Mouse (Mus musculus): ENCODE measurements at regions not wholly inside any gene's neighbourhood (a gene's known extent, or its start where the extent isn't known, plus 50 kb on each side); places are given as distances from the start of the nearest gene placed in this dataset.
A peak's percentile ranks its signal among the peaks of the same experiment; 100 is the strongest.
"Not testable (repeated sequence)": the region's sequence is repeated elsewhere in the genome, so short reads cannot be mapped to it uniquely, and the experiment has no call there.

DNA sequence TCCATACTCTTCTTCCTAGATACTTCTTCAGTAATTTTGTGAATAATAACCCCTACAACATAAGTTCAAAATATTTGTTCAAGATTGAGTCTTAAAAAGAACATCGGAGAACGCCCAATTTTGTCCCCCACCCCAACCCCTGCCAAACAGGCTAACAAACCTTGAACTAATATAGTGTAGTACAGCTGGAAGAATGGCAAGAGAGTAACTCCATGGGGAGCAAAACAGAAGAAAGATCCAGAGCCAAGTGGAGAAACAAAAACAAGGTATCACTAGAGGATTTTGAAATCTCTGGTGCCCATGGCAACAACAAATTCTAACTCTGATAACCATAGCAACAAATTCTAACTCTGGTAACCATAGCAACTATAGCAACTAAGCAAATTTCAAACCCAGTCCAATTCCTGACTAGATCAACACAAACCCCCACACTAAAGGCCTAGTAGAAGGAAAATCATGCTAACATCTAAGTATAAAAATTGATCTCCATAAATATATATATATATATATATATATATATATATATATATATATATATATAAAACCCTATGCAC, 74.2 kb upstream of the Magee2 start:
- DNase-seq (ENCODE audit: low spot score in 2 of 2), result peak in 1 of 2 experiments; percentile 17

DNA sequence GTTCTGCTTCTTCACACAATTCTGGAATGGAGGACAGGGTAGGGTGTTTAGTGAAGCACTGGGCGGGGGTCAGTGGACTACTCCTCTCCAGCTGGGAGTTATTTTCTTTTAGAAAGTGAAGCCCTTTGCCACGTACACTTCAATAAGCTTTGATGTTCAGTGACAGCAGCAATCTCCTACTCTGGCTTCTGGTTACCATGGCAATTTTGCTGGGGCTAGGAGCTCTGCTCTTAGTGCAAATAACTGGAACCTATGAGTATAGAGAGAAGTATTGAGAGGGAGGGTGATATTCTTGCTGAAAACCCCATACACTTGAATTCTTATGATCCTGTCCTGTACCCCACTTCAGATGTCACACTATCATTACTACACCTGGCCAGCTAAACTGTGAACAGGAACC, 94.5 kb upstream of the Magee2 start:
- DNase-seq (ENCODE audit: low spot score in 2 of 2), result no peak

DNA sequence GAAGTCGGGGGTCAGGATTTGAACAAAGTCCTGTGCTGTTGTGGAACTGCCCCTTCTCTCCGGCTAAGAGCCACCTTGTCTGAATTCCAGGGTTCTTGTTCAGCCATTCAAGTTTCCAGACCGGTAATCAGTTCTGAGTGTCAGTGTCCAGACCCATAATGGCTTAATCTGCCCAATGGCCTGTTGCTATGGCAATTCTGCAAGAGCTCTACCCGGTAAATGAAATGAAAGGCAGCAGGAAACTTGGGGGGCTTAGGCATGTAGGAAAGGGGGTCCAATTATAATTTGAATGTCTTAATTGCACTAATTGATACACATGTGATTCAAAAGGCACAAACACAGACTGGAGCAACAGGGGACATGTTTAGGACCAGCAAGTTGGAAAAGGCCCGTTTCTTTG, 95.7 kb upstream of the Magee2 start:
- DNase-seq (ENCODE audit: low spot score in 2 of 2), result not testable (repeated sequence)

DNA sequence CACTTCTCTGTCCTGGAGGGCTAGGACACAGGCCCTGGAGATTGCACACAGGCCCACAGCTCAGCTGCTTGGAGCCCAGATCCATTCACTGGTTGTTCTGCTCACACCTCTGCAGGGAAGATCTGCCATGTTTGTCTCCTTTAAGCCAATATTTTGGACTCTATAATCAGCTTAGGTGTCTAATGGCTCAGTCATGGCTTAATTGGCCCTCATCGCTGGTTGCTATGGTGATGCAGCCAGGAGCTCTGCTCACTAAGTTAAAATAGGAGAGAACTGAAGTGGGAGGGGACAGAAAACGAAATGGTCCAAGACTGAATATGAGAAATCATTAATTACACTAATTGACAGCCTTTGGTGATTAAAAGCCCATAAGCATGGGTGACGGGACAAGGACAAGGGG, 96.3 kb upstream of the Magee2 start:
- DNase-seq (ENCODE audit: low spot score in 2 of 2), result not testable (repeated sequence)

DNA sequence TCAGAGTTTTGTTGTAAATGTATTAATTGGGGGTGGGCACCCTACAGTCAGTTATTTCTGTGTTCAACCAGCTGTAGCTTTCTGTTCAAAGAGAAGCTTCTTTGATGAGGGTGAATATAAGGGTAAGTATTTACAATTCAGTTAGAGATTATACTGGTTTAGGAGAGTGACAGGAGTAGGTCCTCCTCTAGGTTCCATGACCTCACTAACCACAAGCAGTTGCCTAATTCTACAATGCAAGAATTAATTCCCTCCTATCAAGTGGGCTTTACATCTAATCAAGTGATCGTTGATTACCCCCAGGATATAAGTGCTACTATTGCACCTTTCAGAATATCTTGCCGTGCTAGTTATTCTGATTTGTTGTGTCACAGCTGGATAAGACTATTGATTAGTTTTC, 101.1 kb upstream of the Pbdc1 start:
- DNase-seq (ENCODE audit: low spot score in 2 of 2), result no peak

GRCm38 (mm10) chrX:105003260-105003659, 76.3 kb upstream of the Pbdc1 start:
- peak in 1 of 2 experiments; percentile 2 for DNase-seq (ENCODE audit: low spot score in 2 of 2)

DNA sequence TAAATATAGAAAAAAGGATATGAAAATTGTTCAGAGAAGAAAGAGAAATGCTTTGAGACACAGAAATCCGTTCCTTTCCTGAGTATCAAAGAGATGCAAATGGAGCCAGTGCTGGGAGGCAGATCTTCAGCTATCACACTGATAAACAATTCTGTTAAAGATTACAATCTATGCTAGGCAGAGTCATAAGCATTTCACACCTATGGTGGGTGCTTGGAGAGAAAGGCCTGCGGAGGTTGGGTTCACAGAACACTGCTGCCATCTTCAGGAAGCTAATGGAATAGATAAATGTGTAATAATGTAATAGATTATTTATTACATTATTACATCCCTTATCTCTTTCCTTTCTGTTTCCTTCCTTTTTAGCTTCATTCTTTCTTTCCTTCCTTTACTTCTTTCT, 73.1 kb upstream of the Pbdc1 start:
- DNase-seq (ENCODE audit: low spot score in 2 of 2), result peak; percentile 1 to 5
